Mouse (Mus musculus): Measurements from ENCODE around the gene Adamts17. TPM values are rescaled to one million over a fixed set of nuclear protein-coding genes. Genes with fewer than 3 reads are reported as not detected.

The Adamts17 gene
- polyA plus RNA-seq, 1 experiment from 2014 or later = 2.2 TPM

- H3K9ac ChIP-seq (ENCODE audit: low read length) = no peak overlapping the region
- no peak overlapping the region for H3K4me2 ChIP-seq (ENCODE audit: low read length)
- H3K9me3 ChIP-seq (replicated peaks; ENCODE audit: control insufficient read depth, low read length) = no peaks in the 10 kb centered on the region
- DNase-seq (ENCODE audit: low spot score) = no peak
- no peaks in the 10 kb centered on the region for H3K36me3 ChIP-seq (ENCODE audit: control insufficient read depth, insufficient read depth, low read length)
- no peak overlapping the region for H3K27ac ChIP-seq (ENCODE audit: low read depth, low read length)
- H3K4me3 ChIP-seq (ENCODE audit: low read depth, low read length) = no peak overlapping the region
- ATAC-seq = no peak
- no peaks in the 10 kb centered on the region for H3K4me1 ChIP-seq (ENCODE audit: control insufficient read depth, insufficient read depth, low read length)
- no peaks in the 10 kb centered on the region for H3K27me3 ChIP-seq (replicated peaks; ENCODE audit: control insufficient read depth, insufficient read depth, low read length)
- 79% methylated on average over 2 of the region's 2 CpGs for WGBS
Observed at GRCm38 (mm10) chr7:67034369-67034768, 194.8 kb downstream of the Adamts17 start.

GRCm38 (mm10) chr7:67035246-67035645, 195.7 kb downstream of the Adamts17 start:
- WGBS = 88% methylated on average over 10 of the region's 10 CpGs
- no peak overlapping the region for H3K4me3 ChIP-seq (ENCODE audit: low read depth, low read length)
- ATAC-seq (no peak), DNase-seq (ENCODE audit: low spot score) (no peak)
- H3K36me3 ChIP-seq (ENCODE audit: control insufficient read depth, insufficient read depth, low read length) = no peaks in the 10 kb centered on the region
- no peak overlapping the region for H3K27ac ChIP-seq (ENCODE audit: low read depth, low read length)
- no peak overlapping the region for H3K4me2 ChIP-seq (ENCODE audit: low read length)
- H3K9ac ChIP-seq (ENCODE audit: low read length) = no peak overlapping the region
- no peaks in the 10 kb centered on the region for H3K27me3 ChIP-seq (replicated peaks; ENCODE audit: control insufficient read depth, insufficient read depth, low read length)
- H3K9me3 ChIP-seq (replicated peaks; ENCODE audit: control insufficient read depth, low read length) = no peaks in the 10 kb centered on the region
- H3K4me1 ChIP-seq (ENCODE audit: control insufficient read depth, insufficient read depth, low read length) = no peaks in the 10 kb centered on the region

GRCm38 (mm10) chr7:67035661-67036060, 196.1 kb downstream of the Adamts17 start:
- no peak overlapping the region for H3K27ac ChIP-seq (ENCODE audit: low read depth, low read length)
- H3K36me3 ChIP-seq (ENCODE audit: control insufficient read depth, insufficient read depth, low read length) = no peaks in the 10 kb centered on the region
- H3K4me3 ChIP-seq (ENCODE audit: low read depth, low read length) = no peak overlapping the region
- no peaks in the 10 kb centered on the region for H3K27me3 ChIP-seq (replicated peaks; ENCODE audit: control insufficient read depth, insufficient read depth, low read length)
- H3K9ac ChIP-seq (ENCODE audit: low read length) = no peak overlapping the region
- H3K4me1 ChIP-seq (ENCODE audit: control insufficient read depth, insufficient read depth, low read length) = no peaks in the 10 kb centered on the region
- H3K9me3 ChIP-seq (replicated peaks; ENCODE audit: control insufficient read depth, low read length) = no peaks in the 10 kb centered on the region
- DNase-seq (ENCODE audit: low spot score) (no peak), ATAC-seq (no peak)
- H3K4me2 ChIP-seq (ENCODE audit: low read length) = no peak overlapping the region
- WGBS = 94% methylated on average over 5 of the region's 5 CpGs

GRCm38 (mm10) chr7:67036502-67037485, 197.3 kb downstream of the Adamts17 start:
- Histone ChIP-seq H3K4me2 (ENCODE audit: low read length) (no peak overlapping the region), H3K27me3 (replicated peaks; ENCODE audit: control insufficient read depth, insufficient read depth, low read length) (no peaks in the 10 kb centered on the region), H3K36me3 (ENCODE audit: control insufficient read depth, insufficient read depth, low read length) (no peaks in the 10 kb centered on the region), H3K9ac (ENCODE audit: low read length) (no peak overlapping the region), H3K27ac (ENCODE audit: low read depth, low read length) (no peak overlapping the region), H3K9me3 (replicated peaks; ENCODE audit: control insufficient read depth, low read length) (no peaks in the 10 kb centered on the region), H3K4me1 (ENCODE audit: control insufficient read depth, insufficient read depth, low read length) (no peaks in the 10 kb centered on the region), H3K4me3 (ENCODE audit: low read depth, low read length) (no peak overlapping the region)
- DNase-seq (ENCODE audit: low spot score) (no peak), ATAC-seq (no peak)
- 82% methylated on average over 5 of the region's 5 CpGs for WGBS

GRCm38 (mm10) chr7:67037726-67038520, 198.4 kb downstream of the Adamts17 start:
- H3K9me3 ChIP-seq (replicated peaks; ENCODE audit: control insufficient read depth, low read length) = no peaks in the 10 kb centered on the region
- H3K4me3 ChIP-seq (ENCODE audit: low read depth, low read length) = no peak overlapping the region
- H3K36me3 ChIP-seq (ENCODE audit: control insufficient read depth, insufficient read depth, low read length) = no peaks in the 10 kb centered on the region
- H3K27ac ChIP-seq (ENCODE audit: low read depth, low read length) = no peak overlapping the region
- no peak for ATAC-seq
- no peaks in the 10 kb centered on the region for H3K27me3 ChIP-seq (replicated peaks; ENCODE audit: control insufficient read depth, insufficient read depth, low read length)
- WGBS = 71% methylated on average over 4 of the region's 4 CpGs
- no peak overlapping the region for H3K9ac ChIP-seq (ENCODE audit: low read length)
- no peak for DNase-seq (ENCODE audit: low spot score)
- H3K4me1 ChIP-seq (ENCODE audit: control insufficient read depth, insufficient read depth, low read length) = no peaks in the 10 kb centered on the region
- H3K4me2 ChIP-seq (ENCODE audit: low read length) = no peak overlapping the region

- Histone ChIP-seq H3K9ac (ENCODE audit: low read length) (no peak overlapping the region), H3K27me3 (replicated peaks; ENCODE audit: control insufficient read depth, insufficient read depth, low read length) (no peaks in the 10 kb centered on the region), H3K4me1 (ENCODE audit: control insufficient read depth, insufficient read depth, low read length) (no peaks in the 10 kb centered on the region), H3K27ac (ENCODE audit: low read depth, low read length) (no peak overlapping the region), H3K4me3 (ENCODE audit: low read depth, low read length) (no peak overlapping the region), H3K36me3 (ENCODE audit: control insufficient read depth, insufficient read depth, low read length) (no peaks in the 10 kb centered on the region), H3K9me3 (replicated peaks; ENCODE audit: control insufficient read depth, low read length) (no peaks in the 10 kb centered on the region), H3K4me2 (ENCODE audit: low read length) (no peak overlapping the region)
- no peak for DNase-seq (ENCODE audit: low spot score)
- WGBS = 81% methylated on average over 3 of the region's 3 CpGs
- no peak for ATAC-seq
Observed at GRCm38 (mm10) chr7:67039143-67039542, 199.6 kb downstream of the Adamts17 start.

GRCm38 (mm10) chr7:67039861-67040260, 200.3 kb downstream of the Adamts17 start:
- no peaks in the 10 kb centered on the region for H3K4me1 ChIP-seq (ENCODE audit: control insufficient read depth, insufficient read depth, low read length)
- no peak overlapping the region for H3K9ac ChIP-seq (ENCODE audit: low read length)
- no peak for ATAC-seq
- no peak overlapping the region for H3K4me2 ChIP-seq (ENCODE audit: low read length)
- H3K4me3 ChIP-seq (ENCODE audit: low read depth, low read length) = no peak overlapping the region
- DNase-seq (ENCODE audit: low spot score) = no peak
- no peaks in the 10 kb centered on the region for H3K9me3 ChIP-seq (replicated peaks; ENCODE audit: control insufficient read depth, low read length)
- WGBS = 76% methylated on average over 8 of the region's 8 CpGs
- no peaks in the 10 kb centered on the region for H3K27me3 ChIP-seq (replicated peaks; ENCODE audit: control insufficient read depth, insufficient read depth, low read length)
- no peaks in the 10 kb centered on the region for H3K36me3 ChIP-seq (ENCODE audit: control insufficient read depth, insufficient read depth, low read length)
- no peak overlapping the region for H3K27ac ChIP-seq (ENCODE audit: low read depth, low read length)

GRCm38 (mm10) chr7:67041685-67042084, 202.2 kb downstream of the Adamts17 start:
- H3K9me3 ChIP-seq (replicated peaks; ENCODE audit: control insufficient read depth, low read length) = no peaks in the 10 kb centered on the region
- WGBS = 96% methylated on average over 3 of the region's 3 CpGs
- H3K9ac ChIP-seq (ENCODE audit: low read length) = no peak overlapping the region
- H3K4me1 ChIP-seq (ENCODE audit: control insufficient read depth, insufficient read depth, low read length) = no peaks in the 10 kb centered on the region
- H3K27me3 ChIP-seq (replicated peaks; ENCODE audit: control insufficient read depth, insufficient read depth, low read length) = no peaks in the 10 kb centered on the region
- no peak for ATAC-seq
- H3K4me3 ChIP-seq (ENCODE audit: low read depth, low read length) = no peak overlapping the region
- H3K4me2 ChIP-seq (ENCODE audit: low read length) = no peak overlapping the region
- H3K36me3 ChIP-seq (ENCODE audit: control insufficient read depth, insufficient read depth, low read length) = no peaks in the 10 kb centered on the region
- no peak for DNase-seq (ENCODE audit: low spot score)
- no peak overlapping the region for H3K27ac ChIP-seq (ENCODE audit: low read depth, low read length)

Data from forebrain, embryonic 14.5 days (tissue).